Mouse (Mus musculus) bone marrow, adult 2 months (tissue): ENCODE data around the gene Lmcd1. TPM values are rescaled to one million over a fixed set of nuclear protein-coding genes. Genes with fewer than 3 reads are reported as not detected.

Source experiments
- H3K27ac ChIP-seq: fragments of 200-500 bp; 2 replicates; pipeline ENCODE4 v1.5.1; 2012; ENCODE audit warnings: low read depth, mild to moderate bottlenecking, control low read depth, inconsistent platforms, low read length; ENCODE audit not compliant: control insufficient read depth, poor library complexity, insufficient read depth
- H3K4me1 ChIP-seq: fragments of 200-500 bp; 2 replicates; pipeline ENCODE4 v1.6.1; 2011; ENCODE audit warnings: low read length; ENCODE audit not compliant: control insufficient read depth, insufficient read depth
- H3K4me3 ChIP-seq: fragments of 200-500 bp; replicated peaks from 2 replicates; pipeline ENCODE3; 2011; ENCODE audit warnings: mild to moderate bottlenecking, low read depth, low read length, control low read depth; ENCODE audit not compliant: control insufficient read depth
- CTCF ChIP-seq: fragments of 200-500 bp; IDR thresholded peaks from 2 replicates; pipeline ENCODE4 v1.5.1; 2011; ENCODE audit warnings: low read length, control low read depth; ENCODE audit not compliant: control insufficient read depth, insufficient read depth
- POLR2A ChIP-seq: fragments of 200-500 bp; IDR thresholded peaks from 2 replicates; pipeline ENCODE4 v1.6.1; 2011; ENCODE audit warnings: low read depth, mild to moderate bottlenecking, control low read depth, low read length, borderline replicate concordance; ENCODE audit not compliant: control insufficient read depth
- WGBS: fragments of 180-500 bp; shearing (Covaris S2); methylation state at CpG from one replicate; pipeline ENCODE4 v1.1.7; 2018; 5-methylcytosine and 5-hydroxymethylcytosine counted together
- polyA plus RNA-seq: library from polyadenylated mRNA; stranded (reverse); fragments of >200 nt; gene quantifications from 2 replicates; pipeline ENCODE4 v1.2.4, GENCODE M21; 2011; ENCODE audit warnings: low replicate concordance; ENCODE audit not compliant: missing spikeins, insufficient read depth, insufficient read length

The Lmcd1 gene
- polyA plus RNA-seq, 1 experiment = not detected

DNA sequence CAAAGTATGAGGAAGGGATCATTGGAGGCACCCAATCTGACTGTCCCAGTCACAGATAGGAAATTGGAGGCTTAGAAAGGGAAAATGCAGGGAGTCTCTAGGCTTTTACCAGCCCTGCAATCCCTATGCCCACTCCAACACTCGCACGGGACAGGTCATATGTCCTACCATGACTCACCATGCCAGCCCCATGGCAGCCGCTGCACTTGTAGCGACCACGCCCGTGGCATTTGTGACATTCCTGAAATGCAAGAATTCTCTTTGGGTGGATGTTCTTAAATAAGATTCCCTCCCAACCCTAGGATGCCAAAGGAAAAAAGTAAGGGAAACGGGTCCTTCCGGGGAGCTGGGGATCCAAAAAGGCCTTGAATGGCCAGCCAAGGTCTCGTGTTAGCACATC lies 105.5 kb downstream of the Lmcd1 start:
- no peak overlapping the region for H3K4me3 ChIP-seq
- H3K27ac ChIP-seq = no peak overlapping the region
- 80% methylated on average over 9 of the region's 9 CpGs for WGBS
- no peaks in the 10 kb centered on the region for H3K4me1 ChIP-seq
- no peak for TF ChIP-seq POLR2A
- TF ChIP-seq CTCF = no peak

Other genes with a start within 250 kb of the Lmcd1 start
- 1.0 TPM in 1 of 2 replicates, not detected in the other for gene Ssu2, start 114.3 kb downstream of the Lmcd1 start, polyA plus RNA-seq
- not detected in 2 replicates for gene Cav3, start 185.7 kb downstream of the Lmcd1 start, polyA plus RNA-seq
- not detected in 2 replicates for gene Oxtr, start 216.2 kb downstream of the Lmcd1 start, polyA plus RNA-seq